ENCODE assay signal across 23 mouse cellular contexts in the genomic region with DNA sequence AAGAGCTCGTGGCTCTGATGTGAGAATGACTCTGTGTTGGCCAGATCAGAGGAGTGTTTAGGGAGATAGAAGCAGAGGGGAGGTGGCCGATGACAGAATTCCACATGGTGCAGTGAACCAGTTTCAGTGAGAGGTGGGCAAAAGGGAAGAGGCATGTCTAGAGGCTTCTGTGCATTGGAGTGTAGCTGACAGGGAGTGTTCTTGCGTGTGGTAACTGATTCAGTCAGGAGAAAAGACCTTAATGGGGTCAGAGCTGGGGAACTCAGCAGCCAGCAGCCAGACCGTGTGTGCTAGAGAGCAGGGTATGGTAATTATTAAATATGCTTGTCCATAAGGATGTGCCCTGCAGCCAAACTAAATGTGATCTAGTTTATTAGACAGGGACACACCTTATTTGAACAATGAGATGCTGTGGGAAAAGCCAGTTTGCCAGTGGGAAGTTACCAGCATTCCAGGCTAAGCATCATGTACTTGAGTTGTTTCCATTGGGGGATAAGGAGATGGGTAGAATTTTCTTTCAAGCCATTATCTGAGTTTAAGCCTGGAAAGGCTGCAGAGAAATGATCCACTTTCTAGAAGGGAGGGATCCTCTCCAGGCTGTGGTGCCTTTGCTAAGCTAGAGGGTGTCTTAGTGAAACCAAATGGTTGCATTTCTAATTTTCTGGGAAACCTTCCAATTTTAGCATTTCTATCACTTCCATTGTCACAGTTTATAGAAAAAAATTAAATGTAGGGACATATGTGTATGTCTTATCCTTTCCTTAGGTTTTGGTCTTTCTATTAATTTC.
DNase-seq lines count a peak whose midpoint lies in the region; ATAC-seq and TF ChIP-seq lines count a peak whose summit lies in the region.
"Had no signal": no experiment of that assay in that cellular context is flagged by ENCODE, and none has a peak within 500 bp of the region (broad histone marks: within the 10 kb centered on the region; RNA-seq: fewer than 3 reads in every experiment).

No protein-coding gene starts in this region.

- H3K9ac ChIP-seq in embryonic facial prominence, embryonic 14.5 days (ENCODE audit: low read depth, low read length) = no peak overlapping the region
- H3K9ac ChIP-seq in hindbrain, postnatal 0 days (replicated peaks; ENCODE audit: low read length) = no peak overlapping the region
- H3K9ac ChIP-seq in hindbrain, embryonic 16.5 days (ENCODE audit: low read depth, low read length) = no peak overlapping the region
- no peak overlapping the region for H3K9ac ChIP-seq in midbrain, embryonic 12.5 days (replicated peaks)
- no peak overlapping the region for H3K9ac ChIP-seq in midbrain, embryonic 11.5 days (ENCODE audit: low read length)
- H3K9ac ChIP-seq: heart, embryonic 15.5 days; neural tube, embryonic 15.5 days had no signal

- H3K4me1 ChIP-seq in embryonic facial prominence, embryonic 14.5 days (ENCODE audit: control insufficient read depth, insufficient read depth, low read length) = no peaks in the 10 kb centered on the region
- H3K4me1 ChIP-seq in embryonic facial prominence, embryonic 10.5 days = no peaks in the 10 kb centered on the region
- H3K4me1 ChIP-seq in hindbrain, postnatal 0 days (ENCODE audit: insufficient read depth, low read length) = no peaks in the 10 kb centered on the region
- no peaks in the 10 kb centered on the region; the same call in 1 of the 2 replicates for H3K4me1 ChIP-seq in hindbrain, embryonic 16.5 days (ENCODE audit: control insufficient read depth, insufficient read depth, low read depth, low read length)
- no peaks in the 10 kb centered on the region for H3K4me1 ChIP-seq in midbrain, embryonic 12.5 days
- H3K4me1 ChIP-seq in midbrain, embryonic 11.5 days (ENCODE audit: control insufficient read depth, insufficient read depth, low read length) = no peaks in the 10 kb centered on the region

- no peak; the same call in 1 of the 2 replicates for ATAC-seq in embryonic facial prominence, embryonic 14.5 days (ENCODE audit: low read depth)
- ATAC-seq in hindbrain, postnatal 0 days = peak; percentile 65; the same call in 1 of the 2 replicates
- no peak for ATAC-seq in hindbrain, embryonic 16.5 days
- no peak for ATAC-seq in midbrain, embryonic 12.5 days (ENCODE audit: low FRiP score, low read depth)
- no peak for ATAC-seq in midbrain, embryonic 11.5 days (ENCODE audit: low FRiP score)
- ATAC-seq: activated CD4-positive, CD25-positive, alpha-beta regulatory T cell, adult 4 months; forebrain, embryonic 16.5 days; intestine, embryonic 16.5 days had no signal

- H3K27me3 ChIP-seq in embryonic facial prominence, embryonic 14.5 days (replicated peaks; ENCODE audit: control insufficient read depth, insufficient read depth, low read length) = no peaks in the 10 kb centered on the region
- no peaks in the 10 kb centered on the region for H3K27me3 ChIP-seq in embryonic facial prominence, embryonic 10.5 days (replicated peaks; ENCODE audit: low read depth, poor library complexity, severe bottlenecking)
- no peaks in the 10 kb centered on the region for H3K27me3 ChIP-seq in hindbrain, postnatal 0 days (ENCODE audit: insufficient read depth, low read length)
- no peaks in the 10 kb centered on the region for H3K27me3 ChIP-seq in hindbrain, embryonic 16.5 days (replicated peaks; ENCODE audit: control insufficient read depth, insufficient read depth, low read length)
- no peaks in the 10 kb centered on the region for H3K27me3 ChIP-seq in midbrain, embryonic 12.5 days
- no peaks in the 10 kb centered on the region for H3K27me3 ChIP-seq in midbrain, embryonic 11.5 days (ENCODE audit: control insufficient read depth, insufficient read depth, low read length)
- H3K27me3 ChIP-seq: heart, embryonic 15.5 days; neural tube, embryonic 15.5 days had no signal

- DNase-seq in embryonic facial prominence, embryonic 14.5 days (ENCODE audit: low spot score) = peak; percentile 17
- DNase-seq in embryonic facial prominence, embryonic 10.5 days (ENCODE audit: low spot score) = no peak
- DNase-seq in hindbrain, postnatal 0 days (ENCODE audit: low spot score) = peak; percentile 9
- no peak for DNase-seq in midbrain, embryonic 11.5 days (ENCODE audit: low spot score, missing footprints)
- DNase-seq in retina, postnatal 7 days (ENCODE audit: low read depth, low spot score) = peak; percentile 6
- DNase-seq in left cerebral cortex, adult 2 months (ENCODE audit: extremely low spot score in 1 of 2, low spot score in 2 of 2) = no peak
- DNase-seq: adrenal gland, postnatal 10 days; cerebellum, adult 18-20 months; heart, adult 2 months; heart, postnatal 4 days; kidney, postnatal 4 days; layer of hippocampus, adult 9-11 months; lung, adult 18-20 months had no signal

- H3K36me3 ChIP-seq in embryonic facial prominence, embryonic 14.5 days (ENCODE audit: control insufficient read depth, insufficient read depth, low read length) = no peaks in the 10 kb centered on the region
- H3K36me3 ChIP-seq in embryonic facial prominence, embryonic 10.5 days (replicated peaks) = no peaks in the 10 kb centered on the region
- no peaks in the 10 kb centered on the region for H3K36me3 ChIP-seq in hindbrain, postnatal 0 days (ENCODE audit: insufficient read depth, low read length)
- no peaks in the 10 kb centered on the region for H3K36me3 ChIP-seq in hindbrain, embryonic 16.5 days (ENCODE audit: control insufficient read depth, insufficient read depth, low read length)
- no peaks in the 10 kb centered on the region for H3K36me3 ChIP-seq in midbrain, embryonic 12.5 days
- no peaks in the 10 kb centered on the region for H3K36me3 ChIP-seq in midbrain, embryonic 11.5 days (ENCODE audit: control insufficient read depth, insufficient read depth, low read length)
- H3K36me3 ChIP-seq: G1E; heart, embryonic 15.5 days; neural tube, embryonic 15.5 days had no signal

- intact Hi-C loops in left cerebral cortex, adult 2 months (cut with DNase I) = no loop called here

- no peak overlapping the region for H3K4me3 ChIP-seq in embryonic facial prominence, embryonic 14.5 days (ENCODE audit: low read depth, low read length)
- H3K4me3 ChIP-seq in embryonic facial prominence, embryonic 10.5 days = no peak overlapping the region
- H3K4me3 ChIP-seq in hindbrain, postnatal 0 days (ENCODE audit: low read length) = no peak overlapping the region
- no peak overlapping the region for H3K4me3 ChIP-seq in hindbrain, embryonic 16.5 days (ENCODE audit: low read length)
- H3K4me3 ChIP-seq in midbrain, embryonic 12.5 days = no peak overlapping the region
- no peak overlapping the region for H3K4me3 ChIP-seq in midbrain, embryonic 11.5 days (ENCODE audit: low read depth, low read length)
- no peak overlapping the region for H3K4me3 ChIP-seq in left cerebral cortex, adult 2 months
- H3K4me3 ChIP-seq: erythroblast, embryonic 14.5 days; heart, adult 2 months; heart, embryonic 15.5 days; neural tube, embryonic 15.5 days had no signal

- TF ChIP-seq CTCF in hindbrain, postnatal 0 days (IDR thresholded peaks at IDR 0.05; ENCODE audit: low read depth) = no peak
- TF ChIP-seq CTCF in left cerebral cortex, adult 2 months (IDR thresholded peaks at IDR 0.05) = no peak

- no peaks in the 10 kb centered on the region for H3K9me3 ChIP-seq in embryonic facial prominence, embryonic 14.5 days (ENCODE audit: control insufficient read depth, low read length)
- H3K9me3 ChIP-seq in embryonic facial prominence, embryonic 10.5 days = no peaks in the 10 kb centered on the region
- H3K9me3 ChIP-seq in hindbrain, postnatal 0 days (ENCODE audit: low read length) = no peaks in the 10 kb centered on the region
- H3K9me3 ChIP-seq in hindbrain, embryonic 16.5 days (ENCODE audit: control insufficient read depth, low read length) = no peaks in the 10 kb centered on the region
- H3K9me3 ChIP-seq in midbrain, embryonic 12.5 days = no peaks in the 10 kb centered on the region
- no peaks in the 10 kb centered on the region for H3K9me3 ChIP-seq in midbrain, embryonic 11.5 days (ENCODE audit: control insufficient read depth, low read length)
- H3K9me3 ChIP-seq: G1E; heart, embryonic 15.5 days; neural tube, embryonic 15.5 days had no signal

- 53% methylated on average over 4 of the region's 4 CpGs for WGBS in embryonic facial prominence, embryonic 14.5 days
- 67% methylated on average over 4 of the region's 4 CpGs for WGBS in embryonic facial prominence, embryonic 10.5 days
- 40% methylated on average over 4 of the region's 4 CpGs for WGBS in hindbrain, postnatal 0 days
- 54% methylated on average over 4 of the region's 4 CpGs for WGBS in hindbrain, embryonic 16.5 days
- 64% methylated on average over 4 of the region's 4 CpGs for WGBS in midbrain, embryonic 12.5 days
- WGBS in midbrain, embryonic 11.5 days = 65% methylated on average over 4 of the region's 4 CpGs

- no peak overlapping the region for H3K4me2 ChIP-seq in embryonic facial prominence, embryonic 14.5 days (ENCODE audit: low read depth, low read length)
- no peak overlapping the region for H3K4me2 ChIP-seq in hindbrain, postnatal 0 days (ENCODE audit: low read depth, low read length)
- no peak overlapping the region for H3K4me2 ChIP-seq in hindbrain, embryonic 16.5 days (ENCODE audit: low read length)
- H3K4me2 ChIP-seq in midbrain, embryonic 12.5 days (replicated peaks) = no peak overlapping the region
- no peak overlapping the region for H3K4me2 ChIP-seq in midbrain, embryonic 11.5 days
- H3K4me2 ChIP-seq: heart, embryonic 15.5 days; liver, embryonic 11.5 days; neural tube, embryonic 15.5 days had no signal

- H3K27ac ChIP-seq in embryonic facial prominence, embryonic 14.5 days (replicated peaks; ENCODE audit: low read depth, low read length) = no peak overlapping the region
- no peak overlapping the region for H3K27ac ChIP-seq in embryonic facial prominence, embryonic 10.5 days (replicated peaks)
- H3K27ac ChIP-seq in hindbrain, postnatal 0 days = no peak overlapping the region; the same call in 1 of the 2 replicates
- H3K27ac ChIP-seq in hindbrain, embryonic 16.5 days (ENCODE audit: low read depth, low read length) = no peak overlapping the region
- 0 out of 2 replicates have a peak overlapping the region, but pooled peaks have one; percentile 32 for H3K27ac ChIP-seq in midbrain, embryonic 12.5 days (replicated peaks)
- H3K27ac ChIP-seq in midbrain, embryonic 11.5 days (ENCODE audit: low read depth, low read length) = no peak overlapping the region
- H3K27ac ChIP-seq in left cerebral cortex, adult 2 months = no peak overlapping the region
- H3K27ac ChIP-seq: heart, adult 2 months; heart, embryonic 15.5 days; neural tube, embryonic 15.5 days had no signal

Comparison
In these comparisons a context has a peak if more than half of its experiments do, and no peak if none do; other contexts are left out.
1. DNase-seq: peak in embryonic facial prominence, embryonic 14.5 days (single experiment), hindbrain, postnatal 0 days (single experiment) and retina, postnatal 7 days (single experiment); none in embryonic facial prominence, embryonic 10.5 days (single experiment), midbrain, embryonic 11.5 days (single experiment) and left cerebral cortex, adult 2 months (0 of 2).